Mouse (Mus musculus) spleen, adult 2 months (tissue): ENCODE measurements around the gene Nlrc5.

Experiments
- CTCF ChIP-seq: fragments of 200-500 bp; IDR thresholded peaks from 2 replicates; pipeline ENCODE4 v1.5.1; 2011; ENCODE audit warnings: mild to moderate bottlenecking, inconsistent platforms; ENCODE audit not compliant: insufficient read depth, insufficient read length, insufficient replicate concordance; ENCODE audit errors: extremely low read depth
- POLR2A ChIP-seq: fragments of 200-500 bp; IDR thresholded peaks from 2 replicates; pipeline ENCODE4 v1.6.1; 2011; ENCODE audit warnings: low read depth, low read length, inconsistent platforms

GRCm38 (mm10) chr8:94395851-94396540 lies 38.2 kb upstream of the Nlrc5 start:
- TF ChIP-seq CTCF, result no peak
- no peak for TF ChIP-seq POLR2A
